ENCODE assay signal across 23 mouse cellular contexts in genomic region chr8:126790214-126790613, GRCm38 (mm10).
DNase-seq lines count a peak whose midpoint lies in the region; ATAC-seq lines count a peak whose summit lies in the region.
"Had no signal": no experiment of that assay in that cellular context is flagged by ENCODE, and none has a peak within 500 bp of the region (broad histone marks: within the 10 kb centered on the region; RNA-seq: fewer than 3 reads in every experiment).

No protein-coding gene starts in this region.

- H3K4me1 ChIP-seq in kidney, embryonic 14.5 days (ENCODE audit: control insufficient read depth, insufficient read depth, low read length): peaks cover 13% of the 10 kb centered on the region
- H3K4me1 ChIP-seq in embryonic facial prominence, embryonic 14.5 days (ENCODE audit: control insufficient read depth, insufficient read depth, low read length): peaks cover 9% of the 10 kb centered on the region
- H3K4me1 ChIP-seq: embryonic facial prominence, embryonic 15.5 days had no signal

- intact Hi-C loops in heart, postnatal 10 days (cut with DNase I): no loop called here

- H3K4me3 ChIP-seq in kidney, embryonic 14.5 days (ENCODE audit: low read length): no peak overlapping the region
- no peak overlapping the region for H3K4me3 ChIP-seq in embryonic facial prominence, embryonic 14.5 days (ENCODE audit: low read depth, low read length)
- H3K4me3 ChIP-seq: embryonic facial prominence, embryonic 15.5 days had no signal

- no peaks in the 10 kb centered on the region for H3K27me3 ChIP-seq in kidney, embryonic 14.5 days (ENCODE audit: control insufficient read depth, insufficient read depth, low read length)
- no peaks in the 10 kb centered on the region for H3K27me3 ChIP-seq in embryonic facial prominence, embryonic 14.5 days (replicated peaks; ENCODE audit: control insufficient read depth, insufficient read depth, low read length)
- H3K27me3 ChIP-seq: embryonic facial prominence, embryonic 15.5 days had no signal

- H3K4me2 ChIP-seq in kidney, embryonic 14.5 days (replicated peaks; ENCODE audit: low read depth, low read length): no peak overlapping the region
- no peak overlapping the region for H3K4me2 ChIP-seq in embryonic facial prominence, embryonic 14.5 days (ENCODE audit: low read depth, low read length)
- H3K4me2 ChIP-seq: embryonic facial prominence, embryonic 15.5 days; hindbrain, embryonic 14.5 days had no signal

- ATAC-seq in kidney, embryonic 14.5 days (ENCODE audit: low FRiP score, low TSS enrichment): no peak
- ATAC-seq in embryonic facial prominence, embryonic 14.5 days (ENCODE audit: low read depth): no peak
- ATAC-seq: CD4-positive, CD25-positive, alpha-beta regulatory T cell, adult 4 months; forebrain, embryonic 14.5 days; forebrain, postnatal 0 days; hindbrain, postnatal 0 days; inflammation-experienced regulatory T-cells, adult 6 months had no signal

- WGBS in kidney, embryonic 14.5 days: 90% methylated on average over 9 of the region's 9 CpGs
- WGBS in embryonic facial prominence, embryonic 14.5 days: 84% methylated on average over 9 of the region's 9 CpGs

- H3K36me3 ChIP-seq in kidney, embryonic 14.5 days (ENCODE audit: control insufficient read depth, insufficient read depth, low read length): no peaks in the 10 kb centered on the region
- H3K36me3 ChIP-seq in embryonic facial prominence, embryonic 14.5 days (ENCODE audit: control insufficient read depth, insufficient read depth, low read length): no peaks in the 10 kb centered on the region
- H3K36me3 ChIP-seq: embryonic facial prominence, embryonic 15.5 days had no signal

- no peak overlapping the region for H3K9ac ChIP-seq in kidney, embryonic 14.5 days (ENCODE audit: low read depth, low read length)
- no peak overlapping the region for H3K9ac ChIP-seq in embryonic facial prominence, embryonic 14.5 days (ENCODE audit: low read depth, low read length)
- H3K9ac ChIP-seq: embryonic facial prominence, embryonic 15.5 days; forebrain, postnatal 0 days; hindbrain, embryonic 14.5 days had no signal

- peaks cover 8% of the 10 kb centered on the region; the same call in 1 of the 2 replicates for H3K9me3 ChIP-seq in kidney, embryonic 14.5 days (ENCODE audit: control insufficient read depth, low read length)
- H3K9me3 ChIP-seq in embryonic facial prominence, embryonic 14.5 days (ENCODE audit: control insufficient read depth, low read length): peaks cover 9% of the 10 kb centered on the region; the same call in 1 of the 2 replicates
- H3K9me3 ChIP-seq: embryonic facial prominence, embryonic 15.5 days had no signal

- DNase-seq in heart, adult 11 months: peak; percentile 94
- no peak for DNase-seq in heart, postnatal 4 days
- peak; percentile 32 to 51 for DNase-seq in heart, adult 9 months (ENCODE audit: low spot score in 2 of 2)
- no peak for DNase-seq in heart, postnatal 10 days
- DNase-seq in kidney, adult 11 months: no peak
- no peak for DNase-seq in embryonic facial prominence, embryonic 14.5 days (ENCODE audit: low spot score)
- no peak for DNase-seq in testis, postnatal 10 days (ENCODE audit: low spot score)
- DNase-seq: adrenal gland, adult 2 months; adrenal gland, postnatal 14 days; cerebellum, adult 11 months; cerebellum, adult 2 months; cerebellum, adult 9-11 months; cerebellum, postnatal 25 days; forebrain, postnatal 0 days; gastrocnemius, postnatal 36 days; kidney, adult 2 months had no signal

- H3K27ac ChIP-seq in kidney, embryonic 14.5 days (ENCODE audit: low read depth, low read length): peak overlapping the region; percentile 21; the same call in 1 of the 2 replicates
- H3K27ac ChIP-seq in embryonic facial prominence, embryonic 14.5 days (replicated peaks; ENCODE audit: low read depth, low read length): 0 out of 2 replicates have a peak overlapping the region, but pooled peaks have one; percentile 30
- H3K27ac ChIP-seq: hindbrain, embryonic 14.5 days; hindbrain, postnatal 0 days had no signal

Comparison
In these comparisons a context has a peak if more than half of its experiments do, and no peak if none do; other contexts are left out.
1. DNase-seq: peak in heart, adult 11 months (single experiment) and heart, adult 9 months (2 of 2); none in heart, postnatal 4 days (single experiment), heart, postnatal 10 days (0 of 2), kidney, adult 11 months (single experiment), embryonic facial prominence, embryonic 14.5 days (single experiment) and testis, postnatal 10 days (single experiment).